Mouse (Mus musculus) ovary, adult 10 weeks (tissue): ENCODE data around the gene Thg1l. TPM values are rescaled to one million over a fixed set of nuclear protein-coding genes. Genes with fewer than 3 reads are reported as not detected.

Source experiments
- polyA plus RNA-seq: library from polyadenylated mRNA; stranded (reverse); fragments of 350-450 nt; fragmentation: Illumina TruSeq; extraction: RNeasy Lipid Tissue Mini Kit (QIAGEN cat#74804); gene quantifications from one replicate; pipeline ENCODE4 v1.2.3, GENCODE M21; 2014

Gene Thg1l
- polyA plus RNA-seq, result 11.5 TPM

DNA sequence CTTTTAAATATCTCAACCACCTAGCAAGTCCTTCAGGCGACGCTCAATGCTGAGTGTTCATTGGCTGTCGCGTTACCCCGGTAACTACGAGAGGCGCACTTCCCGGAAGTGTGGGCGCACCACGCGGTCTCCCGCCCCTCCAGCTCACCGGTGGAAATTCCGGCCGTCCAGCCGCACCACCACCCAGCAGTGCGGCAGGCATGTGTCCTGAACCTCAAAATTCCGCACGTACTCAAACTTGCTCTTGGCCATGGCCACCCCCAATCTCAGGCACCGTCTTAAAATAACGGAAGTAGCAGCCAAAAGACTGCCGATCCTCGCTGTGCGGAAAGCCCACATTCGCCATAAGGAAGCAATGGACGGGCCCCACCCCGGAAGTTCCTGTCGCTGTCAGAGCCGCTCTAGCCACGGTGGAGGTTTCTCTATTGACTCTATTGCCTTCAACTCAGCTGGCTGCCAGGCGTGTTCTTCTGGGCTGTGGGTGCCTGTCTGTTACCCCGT, at the start of gene Thg1l:
TSS of gene Thg1l (minus strand) at position 368 of the 501 bp plus-strand sequence.

DNA sequence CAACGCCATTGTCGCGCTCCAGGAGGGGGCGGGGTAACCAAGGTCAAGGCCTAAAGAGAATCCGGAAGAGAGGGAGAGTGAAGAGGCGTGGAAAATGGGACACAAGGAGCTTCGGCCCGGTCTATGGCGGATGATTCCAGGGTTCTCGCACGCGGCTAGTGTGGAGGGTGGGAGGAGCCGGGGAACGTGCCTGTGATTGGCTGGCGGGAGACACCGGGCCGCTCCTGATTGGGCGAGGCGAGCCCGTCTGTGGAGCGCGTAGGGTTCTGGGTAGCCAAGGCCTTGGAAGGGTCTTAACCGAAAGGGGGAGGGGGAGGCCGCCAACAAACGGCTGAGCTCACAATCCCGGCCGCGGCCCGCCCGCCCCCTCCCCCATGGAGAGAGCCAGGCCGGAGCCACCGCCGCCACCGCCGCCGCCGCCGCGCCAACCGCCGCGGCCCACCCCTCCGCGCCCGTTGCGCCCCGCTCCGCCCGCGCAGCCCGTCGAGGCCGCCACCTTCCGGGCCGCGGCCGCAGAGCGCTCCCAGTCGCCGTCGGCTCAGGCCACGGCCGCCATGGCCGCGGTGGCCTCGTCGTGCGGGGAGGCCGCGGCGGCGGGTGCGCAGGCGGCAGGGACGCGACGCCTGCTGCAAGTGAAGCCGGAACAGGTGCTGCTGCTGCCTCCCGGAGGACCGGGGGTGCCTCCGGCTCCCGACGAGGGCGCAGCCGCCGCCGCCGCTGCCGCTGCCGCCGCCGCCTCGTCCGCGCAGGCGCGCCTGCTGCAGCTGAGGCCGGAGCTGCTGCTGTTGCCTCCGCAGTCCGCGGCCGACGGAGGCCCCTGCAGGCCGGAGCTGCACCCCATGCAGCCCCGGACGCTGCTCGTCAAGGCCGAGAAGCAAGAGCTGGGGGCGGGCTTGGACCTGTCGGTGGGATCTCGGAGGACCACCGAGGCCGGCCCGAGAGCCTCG, 24.9 kb upstream of the Thg1l start, which contains the start of gene Sox30:
TSS of gene Sox30 (plus strand) at position 365 of the 947 bp plus-strand sequence.

DNA sequence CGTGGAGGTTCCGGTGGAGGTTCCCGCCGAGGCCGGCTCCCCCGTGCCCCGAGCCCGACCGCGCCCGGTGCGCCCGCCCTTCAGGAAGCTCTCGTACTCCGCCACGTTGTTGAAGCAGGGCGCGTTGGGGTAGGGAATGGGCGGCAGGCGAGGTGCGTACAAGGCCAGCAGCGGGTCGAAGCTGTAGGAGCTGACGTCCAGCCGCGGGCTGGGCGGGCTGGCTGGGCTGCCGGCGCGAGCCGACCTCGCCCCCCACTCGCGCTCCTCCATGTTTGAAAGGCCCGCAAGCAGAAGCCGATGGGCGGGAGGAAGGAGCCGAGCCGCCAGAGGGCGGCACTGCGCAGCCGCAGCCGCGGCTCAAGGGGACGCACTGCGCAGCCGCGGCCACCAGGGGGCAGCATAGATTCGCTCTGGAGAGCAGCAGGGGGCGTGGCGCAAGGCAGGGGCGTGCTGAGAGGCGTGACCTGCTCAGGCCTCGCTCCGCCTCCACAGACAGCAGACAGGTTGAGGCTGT, 10.6 kb downstream of the Thg1l start, which contains the start of gene Lsm11:
TSS of gene Lsm11 (minus strand) at position 293 of the 514 bp plus-strand sequence.

Other genes starting within 250 kb of the Thg1l start
- gene Clint1, start 103.4 kb downstream of the Thg1l start, polyA plus RNA-seq, result 135 TPM
- gene Lsm11, start 10.6 kb downstream of the Thg1l start, polyA plus RNA-seq, result 4.2 TPM
- 0.23 TPM for gene Sox30, start 24.8 kb upstream of the Thg1l start, polyA plus RNA-seq
- 1.6 TPM for gene Gm12166, start 96.8 kb upstream of the Thg1l start, polyA plus RNA-seq
- gene Adam19, start 100.5 kb upstream of the Thg1l start, polyA plus RNA-seq, result 7.6 TPM
- 1.7 TPM for gene Nipal4, start 211.0 kb upstream of the Thg1l start, polyA plus RNA-seq